Mouse (Mus musculus) liver, adult 2 months (tissue): ENCODE data around the gene Cdyl2.

Experiments
- CTCF ChIP-seq: fragments of 200-500 bp; IDR thresholded peaks from 2 replicates; pipeline ENCODE4 v1.5.1; 2011; ENCODE audit warnings: low read depth, low read length, control low read depth
- POLR2A ChIP-seq: fragments of 200-500 bp; IDR thresholded peaks from 2 replicates; pipeline ENCODE4 v1.6.1; 2011; ENCODE audit warnings: low read length, control low read depth; ENCODE audit not compliant: insufficient read depth; ENCODE audit errors: extremely low read depth

GRCm38 (mm10) chr8:116636396-116636795, 96.4 kb downstream of the Cdyl2 start:
- TF ChIP-seq POLR2A (no peak), CTCF (no peak)
